Mouse (Mus musculus) embryonic fibroblast, embryonic 13.5 days (primary cell): ENCODE measurements at regions not wholly inside any gene's neighbourhood (a gene's known extent, or its start where the extent isn't known, plus 50 kb on each side); places are given as distances from the start of the nearest gene placed in this dataset.

ENCODE experiments used
- CTCF ChIP-seq: IDR thresholded peaks from 2 replicates; pipeline ENCODE4 v1.5.1; 2011; ENCODE audit warnings: mild to moderate bottlenecking, control low read depth, low read length, moderate library complexity, borderline replicate concordance; ENCODE audit not compliant: insufficient read depth
- POLR2A ChIP-seq: IDR thresholded peaks from 2 replicates; pipeline ENCODE4 v1.6.1; 2011; ENCODE audit warnings: low read depth, mild to moderate bottlenecking, control low read depth, low read length, moderate library complexity

- TF ChIP-seq POLR2A (no peak), CTCF (no peak)
Observed at GRCm38 (mm10) chr10:99937921-99938618, 77.4 kb upstream of the Kitl start.
